Mouse (Mus musculus) B cell, adult 62 days (primary cell): ENCODE results near the gene Clrn1. TPM values are rescaled to one million over a fixed set of nuclear protein-coding genes. Genes with fewer than 3 reads are reported as not detected.

Experiments
- total RNA-seq: library from RNA; stranded (reverse); gene quantifications from 4 replicates; pipeline ENCODE4 v1.2.4, GENCODE M21; 2023

Gene Clrn1
- not detected in 4 replicates for total RNA-seq

GRCm38 (mm10) chr3:58884801-58885573, at the start of gene Clrn1:
TSS of gene Clrn1 (minus strand) at chr3:58885340.

DNA sequence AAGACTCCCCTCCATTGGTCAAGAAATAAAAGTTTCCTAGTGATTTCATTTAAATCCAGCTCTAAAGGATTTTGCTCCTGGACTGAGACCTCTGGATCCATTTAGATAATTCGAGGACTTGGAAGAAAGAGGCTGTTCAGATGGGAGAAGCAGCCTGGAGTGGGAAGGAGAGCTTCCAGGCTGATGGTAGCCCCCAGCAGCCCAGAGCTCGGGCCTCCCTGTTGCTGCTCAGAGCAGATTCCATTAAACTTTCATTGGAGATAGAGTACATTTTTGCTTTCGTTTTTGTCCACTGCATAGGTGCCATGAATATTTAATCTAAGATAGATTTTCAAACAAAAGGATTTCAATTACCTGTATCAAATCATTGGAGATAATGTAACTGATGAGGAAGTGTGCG, 62.9 kb downstream of the Clrn1 start, which contains the start of gene Mindy4b-ps:
TSS of gene Mindy4b-ps (minus strand) at position 101 of the 400 bp plus-strand sequence.

Other genes with a start within 250 kb of the Clrn1 start
- gene Erich6, start 248.1 kb downstream of the Clrn1 start, total RNA-seq: not detected in 4 replicates
- gene Siah2, start 192.9 kb downstream of the Clrn1 start, total RNA-seq: 116 to 128 TPM (median 121 TPM) in 4 replicates
- not detected in 4 replicates for gene Mindy4b-ps, start 63.0 kb downstream of the Clrn1 start, total RNA-seq
- 0.42 to 1.5 TPM (median 1.0 TPM) in 4 replicates for gene Med12l, start 120.5 kb upstream of the Clrn1 start, total RNA-seq
- 72.9 to 82.2 TPM (median 78.8 TPM) in 4 replicates for gene Gpr171, start 216.5 kb upstream of the Clrn1 start, total RNA-seq